In genomic region chr8:48047385-48047784, GRCm38 (mm10) we compare ENCODE assay signal across 20 mouse cellular contexts.
"Had no signal": no experiment of that assay in that cellular context is flagged by ENCODE, and none has a peak within 500 bp of the region (broad histone marks: within the 10 kb centered on the region; RNA-seq: fewer than 3 reads in every experiment).

No protein-coding gene starts in this region.

- ATAC-seq: liver, postnatal 0 days; lung, postnatal 0 days had no signal

- H3K36me3 ChIP-seq: limb, embryonic 12.5 days; limb, embryonic 15.5 days; neural tube, embryonic 12.5 days; neural tube, embryonic 15.5 days; stomach, embryonic 15.5 days had no signal

- H3K4me2 ChIP-seq: limb, embryonic 12.5 days; limb, embryonic 15.5 days; liver, embryonic 11.5 days; lung, embryonic 14.5 days; neural tube, embryonic 12.5 days; neural tube, embryonic 15.5 days; stomach, embryonic 15.5 days had no signal

- H3K27me3 ChIP-seq: limb, embryonic 12.5 days; limb, embryonic 15.5 days; neural tube, embryonic 12.5 days; neural tube, embryonic 15.5 days; stomach, embryonic 15.5 days had no signal

- H3K9ac ChIP-seq: limb, embryonic 12.5 days; limb, embryonic 15.5 days; liver, embryonic 14.5 days; liver, postnatal 0 days; lung, embryonic 14.5 days; neural tube, embryonic 12.5 days; neural tube, embryonic 15.5 days; stomach, embryonic 15.5 days had no signal

- H3K4me3 ChIP-seq: limb, embryonic 12.5 days; limb, embryonic 15.5 days; neural tube, embryonic 12.5 days; neural tube, embryonic 15.5 days; stomach, embryonic 15.5 days had no signal

- H3K4me1 ChIP-seq: limb, embryonic 12.5 days; neural tube, embryonic 12.5 days; neural tube, embryonic 15.5 days; stomach, embryonic 15.5 days had no signal

- H3K9me3 ChIP-seq: limb, embryonic 12.5 days; limb, embryonic 15.5 days; neural tube, embryonic 12.5 days; neural tube, embryonic 15.5 days; stomach, embryonic 15.5 days had no signal

- DNase-seq: kidney, adult 18-20 months; kidney, adult 9 months; kidney, postnatal 14 days; kidney, postnatal 4 days; left cerebral cortex, postnatal 4 days; liver, postnatal 0 days; lung, embryonic 14.5 days; right cerebral cortex, adult 18-20 months; right cerebral cortex, postnatal 14 days; right cerebral cortex, postnatal 4 days; thymus, postnatal 25 days had no signal

- H3K27ac ChIP-seq: limb, embryonic 12.5 days; limb, embryonic 15.5 days; liver, embryonic 14.5 days; macrophage; neural tube, embryonic 12.5 days; neural tube, embryonic 15.5 days; stomach, embryonic 15.5 days had no signal
